Mouse (Mus musculus) kidney, embryonic 15.5 days (tissue): ENCODE measurements around the gene Gng2. TPM values are rescaled to one million over a fixed set of nuclear protein-coding genes. Genes with fewer than 3 reads are reported as not detected.

Source experiments
- ATAC-seq: fragments of 200-750 bp; cut with Nextera tagmentation; replicated peaks from 2 replicates; pipeline ENCODE4 v1.8.0; 2017; ENCODE audit warnings: moderate TSS enrichment; ENCODE audit not compliant: low FRiP score
- H3K27ac ChIP-seq: fragments of 300-500 bp; sonication (generic); 2 replicates; pipeline ENCODE4 v1.5.1; 2015; ENCODE audit warnings: mild to moderate bottlenecking, inconsistent platforms
- H3K27me3 ChIP-seq: fragments of 300-500 bp; sonication (generic); 2 replicates; pipeline ENCODE4 v1.6.1; 2015; ENCODE audit warnings: inconsistent platforms
- H3K36me3 ChIP-seq: fragments of 300-500 bp; sonication (generic); 2 replicates; pipeline ENCODE4 v1.6.1; 2015; ENCODE audit warnings: inconsistent platforms
- H3K4me1 ChIP-seq: fragments of 300-500 bp; sonication (generic); 2 replicates; pipeline ENCODE4 v1.6.1; 2015; ENCODE audit warnings: inconsistent platforms
- H3K4me2 ChIP-seq: fragments of 300-500 bp; sonication (generic); 2 replicates; pipeline ENCODE4 v1.6.1; 2015; ENCODE audit warnings: moderate library complexity, mild to moderate bottlenecking, inconsistent platforms
- H3K4me3 ChIP-seq: fragments of 300-500 bp; sonication (generic); replicated peaks from 2 replicates; pipeline ENCODE4 v1.5.1; 2015; ENCODE audit warnings: mild to moderate bottlenecking, inconsistent platforms
- H3K9ac ChIP-seq: fragments of 300-500 bp; sonication (generic); 2 replicates; pipeline ENCODE4 v1.6.1; 2015; ENCODE audit warnings: mild to moderate bottlenecking, inconsistent platforms
- H3K9me3 ChIP-seq: fragments of 300-500 bp; sonication (generic); replicated peaks from 2 replicates; pipeline ENCODE4 v1.6.1; 2016; ENCODE audit warnings: inconsistent platforms
- WGBS: fragments of 180-500 bp; shearing (Covaris S2); methylation state at CpG from one replicate; pipeline ENCODE4 v1.1.7; 2015; ENCODE audit warnings: mixed read lengths; 5-methylcytosine and 5-hydroxymethylcytosine counted together
- polyA plus RNA-seq: library from polyadenylated mRNA; unstranded; fragments of >200 nt; fragmentation: Nextera tagmentation; extraction: Ambion mirVana; gene quantifications from 2 replicates; pipeline ENCODE4 v1.2.1, GENCODE M21; 2015

Gng2 gene
- 51.1 and 56.5 TPM in 2 replicates for polyA plus RNA-seq

- 3% methylated on average over 15 of the region's 15 CpGs for WGBS
- peak within 1 kb of the TSS; percentile 59 for H3K9ac ChIP-seq
- peaks cover 22% of the 10 kb centered on the region for H3K4me1 ChIP-seq
- ATAC-seq: peak; percentile 61
- no peaks in the 10 kb centered on the region for H3K9me3 ChIP-seq
- peak within 1 kb of the TSS; percentile 94 for H3K27ac ChIP-seq
- H3K27me3 ChIP-seq: no peaks in the 10 kb centered on the region
- no peaks in the 10 kb centered on the region for H3K36me3 ChIP-seq
- peak within 1 kb of the TSS; percentile 66 for H3K4me2 ChIP-seq
- peak within 1 kb of the TSS; percentile 49 for H3K4me3 ChIP-seq
Observed at GRCm38 (mm10) chr14:19977271-19978024, at the start of gene Gng2. Gene Gng2 (minus strand): TSS chr14:19977627.

GRCm38 (mm10) chr14:20024888-20025719 lies 47.7 kb upstream of the Gng2 start:
- Histone ChIP-seq H3K36me3 (no peaks in the 10 kb centered on the region), H3K9ac (no peak overlapping the region), H3K27ac (no peak overlapping the region; the same call in 1 of the 2 replicates), H3K4me2 (no peak overlapping the region), H3K27me3 (no peaks in the 10 kb centered on the region), H3K4me1 (0 out of 2 replicates have a peak, but pooled peaks cover 6% of the 10 kb centered on the region), H3K4me3 (no peak overlapping the region), H3K9me3 (no peaks in the 10 kb centered on the region)
- 63% methylated on average over 6 of the region's 6 CpGs for WGBS
- no peak for ATAC-seq

- ATAC-seq: no peak
- Histone ChIP-seq H3K9me3 (no peaks in the 10 kb centered on the region), H3K36me3 (no peaks in the 10 kb centered on the region), H3K4me3 (no peak overlapping the region), H3K4me2 (no peak overlapping the region), H3K27me3 (no peaks in the 10 kb centered on the region), H3K4me1 (0 out of 2 replicates have a peak, but pooled peaks cover 6% of the 10 kb centered on the region), H3K27ac (no peak overlapping the region), H3K9ac (no peak overlapping the region)
- 93% methylated on average over 2 of the region's 2 CpGs for WGBS
Observed at GRCm38 (mm10) chr14:20023939-20024338, 46.5 kb upstream of the Gng2 start.

DNA sequence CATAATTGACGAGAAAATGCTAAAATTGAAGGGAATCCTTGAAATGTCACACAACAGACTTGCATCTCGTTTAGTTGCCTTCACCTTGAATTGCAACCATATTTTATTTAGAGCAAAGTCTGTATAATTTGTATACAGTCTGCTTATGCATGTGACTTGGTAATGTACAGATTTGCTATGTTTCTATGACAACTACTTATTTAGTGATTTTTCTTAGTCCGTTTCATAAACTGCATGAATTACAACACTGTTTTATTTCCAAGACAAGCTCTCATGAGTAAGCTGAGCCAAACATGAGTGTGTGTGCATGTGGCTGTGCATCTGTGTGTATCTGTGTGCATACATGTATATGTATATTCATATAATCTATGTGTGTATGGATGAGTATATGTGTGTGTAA lies 42.1 kb upstream of the Gng2 start:
- H3K36me3 ChIP-seq: no peaks in the 10 kb centered on the region
- 80% methylated on average over 3 of the region's 3 CpGs for WGBS
- no peaks in the 10 kb centered on the region for H3K4me1 ChIP-seq
- no peak overlapping the region for H3K27ac ChIP-seq
- no peaks in the 10 kb centered on the region for H3K9me3 ChIP-seq
- H3K4me3 ChIP-seq: no peak overlapping the region
- H3K9ac ChIP-seq: no peak overlapping the region
- no peak overlapping the region for H3K4me2 ChIP-seq
- ATAC-seq: no peak
- no peaks in the 10 kb centered on the region for H3K27me3 ChIP-seq

- Histone ChIP-seq H3K27me3 (no peaks in the 10 kb centered on the region), H3K9ac (no peak overlapping the region), H3K27ac (0 out of 2 replicates have a peak overlapping the region, but pooled peaks have one; percentile 48), H3K9me3 (no peaks in the 10 kb centered on the region), H3K4me1 (no peaks in the 10 kb centered on the region), H3K4me3 (no peak overlapping the region), H3K36me3 (no peaks in the 10 kb centered on the region), H3K4me2 (no peak overlapping the region)
- WGBS: 68% methylated on average over 9 of the region's 9 CpGs
- ATAC-seq: no peak
Observed at GRCm38 (mm10) chr14:20012506-20013275, 35.3 kb upstream of the Gng2 start.

DNA sequence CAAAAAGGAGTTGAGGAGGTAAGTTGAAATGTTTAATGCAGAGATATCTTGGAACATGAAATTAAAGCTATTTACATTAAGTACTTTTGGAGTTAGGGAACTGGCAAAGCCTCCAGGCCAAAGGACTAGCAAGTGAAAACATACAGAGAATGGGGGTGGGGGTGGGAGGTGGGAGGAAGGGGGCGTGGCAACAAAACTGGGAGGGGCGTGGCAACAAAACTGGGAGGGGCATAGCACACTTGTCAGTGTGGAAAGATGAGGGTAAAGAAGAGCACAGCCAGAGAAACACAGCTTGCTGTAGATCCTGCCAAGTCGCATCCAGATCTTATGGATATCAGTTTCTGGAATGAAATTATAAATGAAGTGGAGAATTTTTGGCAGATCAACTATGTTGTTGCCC lies 30.0 kb upstream of the Gng2 start:
- no peak overlapping the region for H3K4me2 ChIP-seq
- H3K27ac ChIP-seq: no peak overlapping the region
- no peak overlapping the region for H3K4me3 ChIP-seq
- no peaks in the 10 kb centered on the region for H3K36me3 ChIP-seq
- ATAC-seq: no peak
- 72% methylated on average over 3 of the region's 3 CpGs for WGBS
- H3K27me3 ChIP-seq: no peaks in the 10 kb centered on the region
- no peaks in the 10 kb centered on the region for H3K4me1 ChIP-seq
- no peak overlapping the region for H3K9ac ChIP-seq
- H3K9me3 ChIP-seq: 0 out of 2 replicates have a peak, but pooled peaks cover 3% of the 10 kb centered on the region

DNA sequence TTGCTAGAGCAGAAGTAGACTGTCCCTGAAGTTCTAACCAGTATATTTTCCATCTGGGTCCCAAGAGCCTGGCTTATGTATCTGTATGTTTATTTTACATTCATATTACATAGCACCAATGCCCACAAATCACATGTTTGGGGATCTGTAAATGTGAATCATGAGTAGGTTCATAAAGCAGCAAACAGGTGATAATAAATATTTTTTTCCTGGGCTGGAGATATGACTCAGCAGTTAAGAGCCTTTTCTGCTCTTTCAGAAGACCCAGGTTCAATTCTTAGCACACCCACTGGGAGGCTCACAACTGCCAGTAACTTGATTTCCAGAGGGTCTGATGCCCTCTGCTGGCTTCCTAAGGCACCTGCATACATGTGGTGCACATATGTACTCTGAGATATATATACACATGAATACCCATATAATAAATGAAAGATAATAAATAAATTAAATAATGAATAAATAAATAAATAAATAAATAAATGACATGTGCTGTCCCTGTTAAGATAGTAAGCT lies 27.4 kb upstream of the Gng2 start:
- Histone ChIP-seq H3K4me2 (no peak overlapping the region), H3K4me3 (no peak overlapping the region), H3K9ac (no peak overlapping the region), H3K27ac (no peak overlapping the region), H3K4me1 (no peaks in the 10 kb centered on the region), H3K27me3 (no peaks in the 10 kb centered on the region), H3K9me3 (0 out of 2 replicates have a peak, but pooled peaks cover 3% of the 10 kb centered on the region), H3K36me3 (no peaks in the 10 kb centered on the region)
- ATAC-seq: no peak

DNA sequence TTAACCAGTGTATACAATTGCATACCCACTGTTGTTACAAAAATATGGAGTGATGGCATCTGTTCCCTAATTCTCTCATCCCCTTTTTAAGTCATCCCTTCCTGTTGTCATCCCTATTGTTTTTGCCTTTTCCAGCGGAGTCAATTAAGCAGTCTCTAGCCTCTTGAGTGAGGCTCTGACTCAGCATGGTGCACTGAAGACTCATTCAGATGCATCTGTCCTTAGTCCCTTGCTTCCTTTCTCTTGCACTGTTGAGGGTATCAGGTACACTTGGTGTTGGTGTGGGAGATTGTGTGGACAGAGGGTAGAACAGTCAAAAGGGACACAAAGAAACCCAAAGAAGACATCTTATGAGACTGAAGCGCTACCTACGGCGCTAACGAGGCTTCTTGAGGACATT lies 19.4 kb upstream of the Gng2 start:
- Histone ChIP-seq H3K27ac (no peak overlapping the region), H3K4me1 (no peaks in the 10 kb centered on the region), H3K4me3 (no peak overlapping the region), H3K9me3 (no peaks in the 10 kb centered on the region), H3K36me3 (no peaks in the 10 kb centered on the region), H3K27me3 (no peaks in the 10 kb centered on the region), H3K9ac (no peak overlapping the region), H3K4me2 (no peak overlapping the region)
- WGBS: 88% methylated on average over 5 of the region's 5 CpGs
- no peak for ATAC-seq

DNA sequence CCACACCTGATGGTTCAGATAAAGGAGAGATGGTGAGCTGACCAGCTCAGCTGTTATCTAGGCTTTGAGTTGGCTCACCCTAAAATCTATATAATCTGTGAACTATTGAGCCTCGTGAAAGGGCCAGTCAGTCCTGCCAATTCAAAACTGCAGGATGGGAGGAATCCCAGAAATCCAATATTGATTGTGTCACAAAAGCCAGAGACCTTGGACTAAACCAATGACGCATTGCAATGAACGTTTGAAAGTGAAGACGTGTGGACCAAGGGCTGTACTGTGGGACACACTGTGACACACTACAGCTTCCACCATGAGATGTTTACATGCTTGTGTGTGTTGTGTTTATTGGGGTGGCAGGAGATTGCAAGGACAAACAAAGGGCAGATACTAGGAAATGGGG lies 18.5 kb upstream of the Gng2 start:
- 86% methylated on average over 4 of the region's 4 CpGs for WGBS
- Histone ChIP-seq H3K27ac (no peak overlapping the region), H3K4me1 (no peaks in the 10 kb centered on the region), H3K9me3 (no peaks in the 10 kb centered on the region), H3K9ac (no peak overlapping the region), H3K4me2 (no peak overlapping the region), H3K36me3 (no peaks in the 10 kb centered on the region), H3K27me3 (no peaks in the 10 kb centered on the region), H3K4me3 (no peak overlapping the region)
- no peak for ATAC-seq

DNA sequence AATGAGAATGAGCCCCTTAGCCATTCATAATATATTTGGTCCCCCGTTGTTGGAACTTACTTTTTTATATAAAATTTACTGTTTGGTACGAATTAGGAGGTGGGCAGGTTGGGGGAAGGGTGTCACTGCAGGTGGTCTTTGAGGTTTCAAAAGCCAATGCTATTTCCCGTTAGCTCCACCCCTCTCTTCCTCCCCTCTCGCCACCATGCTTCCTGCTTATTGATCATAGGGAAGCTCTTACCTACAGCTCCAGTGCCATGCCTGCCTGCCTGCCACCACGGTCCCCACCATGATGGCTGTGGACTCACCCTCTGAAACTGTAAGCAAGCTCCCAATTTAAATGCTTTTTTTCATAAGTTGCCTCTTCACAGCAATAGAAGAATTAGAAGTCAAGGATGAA lies 16.6 kb upstream of the Gng2 start:
- ATAC-seq: no peak
- no peak overlapping the region for H3K27ac ChIP-seq
- no peak overlapping the region for H3K4me3 ChIP-seq
- no peaks in the 10 kb centered on the region for H3K9me3 ChIP-seq
- H3K9ac ChIP-seq: no peak overlapping the region
- H3K4me2 ChIP-seq: no peak overlapping the region
- no peaks in the 10 kb centered on the region for H3K27me3 ChIP-seq
- no peaks in the 10 kb centered on the region for H3K36me3 ChIP-seq
- 65% methylated on average over 5 of the region's 5 CpGs for WGBS
- H3K4me1 ChIP-seq: no peaks in the 10 kb centered on the region

DNA sequence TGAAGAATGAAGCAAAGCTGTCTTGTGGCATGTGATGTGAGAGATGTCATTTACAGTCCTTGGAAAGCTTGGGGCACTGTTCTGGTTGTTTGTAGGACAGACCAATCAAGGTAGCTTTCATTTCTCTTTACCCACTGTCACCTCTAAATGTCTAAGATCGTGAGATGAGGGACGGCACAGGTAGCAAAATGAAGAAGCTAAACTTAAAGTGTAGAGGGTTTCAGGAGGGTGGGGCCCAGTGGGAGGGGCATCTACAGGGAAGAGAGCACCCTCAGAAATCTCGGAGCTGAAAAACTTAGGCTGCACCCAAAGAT lies 16.1 kb upstream of the Gng2 start:
- 74% methylated on average over 3 of the region's 3 CpGs for WGBS
- no peaks in the 10 kb centered on the region for H3K27me3 ChIP-seq
- no peak overlapping the region for H3K27ac ChIP-seq
- H3K9me3 ChIP-seq: no peaks in the 10 kb centered on the region
- H3K4me1 ChIP-seq: no peaks in the 10 kb centered on the region
- H3K4me3 ChIP-seq: no peak overlapping the region
- no peak for ATAC-seq
- no peak overlapping the region for H3K9ac ChIP-seq
- H3K4me2 ChIP-seq: no peak overlapping the region
- H3K36me3 ChIP-seq: no peaks in the 10 kb centered on the region
